Mouse (Mus musculus) midbrain, embryonic 15.5 days (tissue): ENCODE data around the gene Bri3. TPM values are rescaled to one million over a fixed set of nuclear protein-coding genes. Genes with fewer than 3 reads are reported as not detected.
"Not testable (repeated sequence)": the region's sequence is repeated elsewhere in the genome, so short reads cannot be mapped to it uniquely, and the experiment has no call there.

Experiments used
- ATAC-seq: fragments of 200-750 bp; cut with Nextera tagmentation; replicated peaks from 2 replicates; pipeline ENCODE4 v1.8.0; 2017; ENCODE audit warnings: moderate TSS enrichment
- H3K27ac ChIP-seq: fragments of 300-500 bp; sonication (generic); 2 replicates; pipeline ENCODE4 v1.5.1; 2015; ENCODE audit warnings: mild to moderate bottlenecking, inconsistent platforms
- H3K27me3 ChIP-seq: fragments of 300-500 bp; sonication (generic); replicated peaks from 2 replicates; pipeline ENCODE4 v1.6.1; 2015; ENCODE audit warnings: inconsistent platforms
- H3K36me3 ChIP-seq: fragments of 300-500 bp; sonication (generic); replicated peaks from 2 replicates; pipeline ENCODE4 v1.6.1; 2015; ENCODE audit warnings: inconsistent platforms
- H3K4me1 ChIP-seq: fragments of 300-500 bp; sonication (generic); 2 replicates; pipeline ENCODE4 v1.6.1; 2015; ENCODE audit warnings: inconsistent platforms
- H3K4me2 ChIP-seq: fragments of 300-500 bp; sonication (generic); 2 replicates; pipeline ENCODE4 v1.6.1; 2015; ENCODE audit warnings: inconsistent platforms, mild to moderate bottlenecking, moderate library complexity
- H3K4me3 ChIP-seq: fragments of 300-500 bp; sonication (generic); 2 replicates; pipeline ENCODE4 v1.5.1; 2015; ENCODE audit warnings: mild to moderate bottlenecking, inconsistent platforms
- H3K9ac ChIP-seq: fragments of 300-500 bp; sonication (generic); 2 replicates; pipeline ENCODE4 v1.6.1; 2015; ENCODE audit warnings: mild to moderate bottlenecking, inconsistent platforms
- H3K9me3 ChIP-seq: fragments of 300-500 bp; sonication (generic); 2 replicates; pipeline ENCODE4 v1.6.1; 2016; ENCODE audit warnings: inconsistent platforms
- WGBS: fragments of 180-500 bp; shearing (Covaris S2); methylation state at CpG from one replicate; pipeline ENCODE4 v1.1.7; 2015; ENCODE audit warnings: mixed read lengths; 5-methylcytosine and 5-hydroxymethylcytosine counted together
- polyA plus RNA-seq: library from polyadenylated mRNA; unstranded; fragments of >200 nt; fragmentation: Nextera tagmentation; extraction: Ambion mirVana; gene quantifications from 2 replicates; pipeline ENCODE4 v1.2.1, GENCODE M21; 2015

The Bri3 gene
- polyA plus RNA-seq, 1 experiment from 2014 or later = 108 TPM

DNA sequence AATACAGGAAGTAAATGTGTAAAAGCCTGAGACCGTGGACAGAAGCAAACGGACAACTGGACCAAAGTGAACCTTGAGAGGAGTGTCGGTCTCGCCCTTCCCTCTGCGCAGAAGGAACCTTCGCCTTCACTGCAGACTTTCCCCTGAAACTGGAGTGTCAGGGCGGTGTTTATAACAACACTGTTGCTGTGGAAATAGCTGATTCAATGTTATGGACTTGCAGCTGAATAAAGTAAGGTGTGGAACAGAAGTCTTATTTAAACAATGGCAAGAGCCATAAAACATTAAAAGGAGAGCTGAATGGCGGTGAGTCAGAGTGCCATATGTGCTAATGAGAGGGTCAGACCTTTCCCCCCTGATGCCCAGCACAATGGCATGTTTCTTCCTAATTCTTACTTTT, 73.2 kb downstream of the Bri3 start:
- Histone ChIP-seq H3K4me2 (no peak overlapping the region), H3K4me1 (no peaks in the 10 kb centered on the region; the same call in none of the 2 replicates), H3K27ac (no peak overlapping the region), H3K4me3 (no peak overlapping the region), H3K36me3 (no peaks in the 10 kb centered on the region), H3K9ac (no peak overlapping the region), H3K27me3 (no peaks in the 10 kb centered on the region), H3K9me3 (no peaks in the 10 kb centered on the region)
- no peak for ATAC-seq
- WGBS = 92% methylated on average over 8 of the region's 8 CpGs

GRCm38 (mm10) chr5:144318286-144318685, 74.0 kb downstream of the Bri3 start:
- H3K9me3 ChIP-seq = no peaks in the 10 kb centered on the region
- H3K9ac ChIP-seq = no peak overlapping the region
- no peaks in the 10 kb centered on the region for H3K27me3 ChIP-seq
- H3K4me3 ChIP-seq = no peak overlapping the region
- no peak overlapping the region for H3K27ac ChIP-seq
- no peaks in the 10 kb centered on the region for H3K36me3 ChIP-seq
- no peak for ATAC-seq
- WGBS = 60% methylated on average over 6 of the region's 6 CpGs
- no peaks in the 10 kb centered on the region; the same call in none of the 2 replicates for H3K4me1 ChIP-seq
- H3K4me2 ChIP-seq = no peak overlapping the region

DNA sequence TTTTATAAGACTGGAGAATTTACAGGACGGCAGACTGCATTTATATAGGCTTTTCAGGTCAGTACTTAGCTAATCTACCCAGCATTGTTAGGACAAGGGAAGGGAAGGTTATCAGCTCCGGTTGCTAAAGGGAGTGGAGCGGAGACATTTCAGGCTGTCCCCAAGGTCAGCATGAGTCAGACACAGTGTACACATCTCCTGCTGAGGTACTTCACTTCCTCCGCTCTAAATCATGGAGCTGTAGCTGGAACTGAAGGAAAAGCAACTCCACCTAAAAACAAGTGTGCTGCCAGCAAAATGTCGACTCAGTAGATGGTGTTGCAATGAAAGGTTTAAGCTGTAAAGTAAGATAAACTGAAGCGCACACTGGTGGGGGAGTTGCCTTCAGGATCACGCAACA, 77.4 kb downstream of the Bri3 start:
- Histone ChIP-seq H3K27ac (no peak overlapping the region), H3K27me3 (no peaks in the 10 kb centered on the region), H3K4me1 (no peaks in the 10 kb centered on the region; the same call in 1 of the 2 replicates), H3K36me3 (no peaks in the 10 kb centered on the region), H3K4me3 (no peak overlapping the region), H3K9me3 (no peaks in the 10 kb centered on the region), H3K9ac (no peak overlapping the region), H3K4me2 (no peak overlapping the region)
- 81% methylated on average over 7 of the region's 7 CpGs for WGBS
- ATAC-seq = no peak

DNA sequence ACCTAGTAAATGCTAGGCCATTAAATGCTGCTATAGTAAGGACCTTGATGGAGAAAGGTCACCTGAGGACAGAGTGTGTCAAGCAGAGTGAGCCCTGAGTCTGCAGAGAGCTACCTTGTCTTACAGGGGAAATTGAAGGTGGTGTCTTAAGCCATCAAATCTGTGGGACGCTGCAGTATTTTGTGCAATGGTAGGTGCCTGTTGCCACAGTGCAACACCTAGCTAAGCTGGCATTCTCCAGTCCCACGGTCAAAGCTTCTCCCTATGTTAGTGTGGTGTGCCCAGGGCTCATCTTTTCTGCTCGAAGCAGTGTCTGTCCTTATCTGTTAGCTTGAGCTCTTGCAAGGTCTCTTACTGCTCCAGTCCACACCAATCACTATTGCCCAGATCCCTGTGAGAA, 78.5 kb downstream of the Bri3 start:
- WGBS = 86% methylated on average over 3 of the region's 3 CpGs
- no peak for ATAC-seq
- no peaks in the 10 kb centered on the region for H3K9me3 ChIP-seq

GRCm38 (mm10) chr5:144334010-144334409, 89.8 kb downstream of the Bri3 start:
- no peak overlapping the region for H3K9ac ChIP-seq
- H3K9me3 ChIP-seq = no peaks in the 10 kb centered on the region
- ATAC-seq = no peak
- H3K27ac ChIP-seq = no peak overlapping the region
- H3K36me3 ChIP-seq = no peaks in the 10 kb centered on the region
- H3K4me3 ChIP-seq = no peak overlapping the region
- H3K4me1 ChIP-seq = no peaks in the 10 kb centered on the region
- no peak overlapping the region for H3K4me2 ChIP-seq
- 91% methylated on average over 11 of the region's 11 CpGs for WGBS
- no peaks in the 10 kb centered on the region for H3K27me3 ChIP-seq

More for the DNA sequence above, 78.5 kb downstream of the Bri3 start:
- Histone ChIP-seq H3K4me3 (no peak overlapping the region), H3K9ac (no peak overlapping the region), H3K27ac (no peak overlapping the region), H3K27me3 (no peaks in the 10 kb centered on the region), H3K36me3 (no peaks in the 10 kb centered on the region), H3K4me1 (no peaks in the 10 kb centered on the region; the same call in 1 of the 2 replicates), H3K4me2 (no peak overlapping the region)

GRCm38 (mm10) chr5:144335357-144335756, 91.1 kb downstream of the Bri3 start:
- not testable (repeated sequence) for H3K36me3 ChIP-seq, H3K4me2 ChIP-seq, H3K9ac ChIP-seq, H3K27me3 ChIP-seq, H3K4me1 ChIP-seq, H3K9me3 ChIP-seq, H3K27ac ChIP-seq, H3K4me3 ChIP-seq, ATAC-seq
- 78% methylated on average over 6 of the region's 6 CpGs for WGBS

DNA sequence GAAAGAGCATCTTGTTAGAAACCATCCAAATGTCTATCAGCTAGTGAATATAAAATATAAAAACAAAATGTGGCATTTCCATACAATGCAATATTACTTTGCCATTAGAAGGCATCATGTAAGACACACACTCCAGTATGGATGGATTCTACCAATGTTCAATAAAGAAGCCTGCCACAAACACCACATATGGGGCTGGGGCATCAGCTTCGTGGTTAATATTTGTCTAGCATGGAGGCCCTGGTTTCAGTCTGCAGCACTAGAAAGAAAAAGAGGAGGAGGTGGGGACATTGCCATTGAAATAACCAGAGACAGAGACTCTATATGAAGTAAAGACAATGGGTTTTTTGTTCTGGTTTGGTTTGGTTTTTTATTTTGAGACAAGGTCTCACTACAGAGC, 94.5 kb downstream of the Bri3 start:
- 55% methylated on average over 1 of the region's 1 CpGs for WGBS
- no peak overlapping the region for H3K4me3 ChIP-seq
- no peak overlapping the region for H3K9ac ChIP-seq
- no peaks in the 10 kb centered on the region for H3K4me1 ChIP-seq
- H3K4me2 ChIP-seq = no peak overlapping the region
- H3K27me3 ChIP-seq = no peaks in the 10 kb centered on the region
- no peaks in the 10 kb centered on the region for H3K9me3 ChIP-seq
- no peaks in the 10 kb centered on the region for H3K36me3 ChIP-seq
- no peak overlapping the region for H3K27ac ChIP-seq
- no peak for ATAC-seq

GRCm38 (mm10) chr5:144341085-144341484, 96.8 kb downstream of the Bri3 start:
- Histone ChIP-seq H3K9ac (no peak overlapping the region), H3K36me3 (no peaks in the 10 kb centered on the region), H3K4me1 (no peaks in the 10 kb centered on the region), H3K4me3 (no peak overlapping the region), H3K27me3 (no peaks in the 10 kb centered on the region), H3K4me2 (no peak overlapping the region), H3K9me3 (no peaks in the 10 kb centered on the region), H3K27ac (no peak overlapping the region)
- ATAC-seq = no peak
- 77% methylated on average over 1 of the region's 1 CpGs for WGBS

- no peak for ATAC-seq
- no peak overlapping the region for H3K4me2 ChIP-seq
- 87% methylated on average over 6 of the region's 6 CpGs for WGBS
Measured at GRCm38 (mm10) chr5:144344592-144344991, 100.4 kb downstream of the Bri3 start.

GRCm38 (mm10) chr5:144351185-144351584, 106.9 kb downstream of the Bri3 start:
- H3K9me3 ChIP-seq = no peaks in the 10 kb centered on the region
- no peak overlapping the region for H3K27ac ChIP-seq
- H3K27me3 ChIP-seq = peaks cover 8% of the 10 kb centered on the region
- no peaks in the 10 kb centered on the region for H3K36me3 ChIP-seq
- ATAC-seq = no peak
- H3K4me2 ChIP-seq = no peak overlapping the region
- no peaks in the 10 kb centered on the region for H3K4me1 ChIP-seq
- WGBS = 14% methylated on average over 8 of the region's 8 CpGs
- H3K4me3 ChIP-seq = no peak overlapping the region
- no peak overlapping the region for H3K9ac ChIP-seq

More at GRCm38 (mm10) chr5:144344592-144344991, 100.4 kb downstream of the Bri3 start:
- H3K4me3 ChIP-seq = no peak overlapping the region
- H3K27ac ChIP-seq = no peak overlapping the region
- H3K4me1 ChIP-seq = no peaks in the 10 kb centered on the region
- H3K36me3 ChIP-seq = no peaks in the 10 kb centered on the region
- H3K27me3 ChIP-seq = no peaks in the 10 kb centered on the region
- no peak overlapping the region for H3K9ac ChIP-seq
- H3K9me3 ChIP-seq = no peaks in the 10 kb centered on the region

- Histone ChIP-seq H3K9me3 (no peaks in the 10 kb centered on the region), H3K27ac (no peak overlapping the region), H3K4me3 (no peak overlapping the region), H3K4me1 (peaks cover 6% of the 10 kb centered on the region; the same call in 1 of the 2 replicates), H3K9ac (no peak overlapping the region), H3K36me3 (no peaks in the 10 kb centered on the region), H3K27me3 (peaks cover 17% of the 10 kb centered on the region), H3K4me2 (no peak overlapping the region)
- 88% methylated on average over 9 of the region's 9 CpGs for WGBS
- ATAC-seq = no peak
Measured at GRCm38 (mm10) chr5:144352250-144353047, 108.2 kb downstream of the Bri3 start.

- H3K27me3 ChIP-seq = peaks cover 40% of the 10 kb centered on the region
- no peak for ATAC-seq
- peaks cover 19% of the 10 kb centered on the region for H3K4me1 ChIP-seq
- 8% methylated on average over 17 of the region's 17 CpGs for WGBS
- peak overlapping the region; percentile 45 for H3K4me3 ChIP-seq
- H3K9me3 ChIP-seq = no peaks in the 10 kb centered on the region
- no peaks in the 10 kb centered on the region for H3K36me3 ChIP-seq
- H3K9ac ChIP-seq = no peak overlapping the region
- peak overlapping the region; percentile 87 for H3K4me2 ChIP-seq
- H3K27ac ChIP-seq = no peak overlapping the region
Measured at GRCm38 (mm10) chr5:144356776-144357455, 112.7 kb downstream of the Bri3 start.

GRCm38 (mm10) chr5:144357551-144357880, 113.3 kb downstream of the Bri3 start:
- Histone ChIP-seq H3K4me1 (peaks cover 19% of the 10 kb centered on the region), H3K4me3 (peak overlapping the region; percentile 45), H3K9me3 (no peaks in the 10 kb centered on the region), H3K36me3 (no peaks in the 10 kb centered on the region), H3K9ac (no peak overlapping the region), H3K27me3 (peaks cover 40% of the 10 kb centered on the region), H3K4me2 (peak overlapping the region; percentile 87), H3K27ac (no peak overlapping the region)
- WGBS = under 1% methylated on average over 27 of the region's 27 CpGs
- no peak for ATAC-seq
